Mouse (Mus musculus) limb, embryonic 14.5 days (tissue): ENCODE results near the gene Ndufs4. TPM values are rescaled to one million over a fixed set of nuclear protein-coding genes. Genes with fewer than 3 reads are reported as not detected.

ENCODE experiments used
- ATAC-seq: fragments of 200-750 bp; cut with Nextera tagmentation; 2 replicates; pipeline ENCODE4 v1.8.0; 2017; ENCODE audit warnings: low read depth, moderate number of reproducible peaks, moderate TSS enrichment; ENCODE audit not compliant: low FRiP score
- DNase-seq: peaks from one replicate; pipeline ENCODE4 v3.0.0-alpha.2; 2015; ENCODE audit warnings: low spot score
- H3K27ac ChIP-seq: fragments of 300-500 bp; sonication (generic); replicated peaks from 2 replicates; pipeline ENCODE4 v1.5.1; 2014; ENCODE audit warnings: low read depth, mild to moderate bottlenecking, low read length, moderate library complexity, mixed read lengths
- H3K27me3 ChIP-seq: fragments of 300-500 bp; sonication (generic); 2 replicates; pipeline ENCODE4 v1.6.1; 2014; ENCODE audit warnings: low read length, mixed read lengths; ENCODE audit not compliant: control insufficient read depth, insufficient read depth
- H3K36me3 ChIP-seq: fragments of 300-500 bp; sonication (generic); 2 replicates; pipeline ENCODE4 v1.6.1; 2014; ENCODE audit warnings: mild to moderate bottlenecking, low read length, moderate library complexity, mixed read lengths; ENCODE audit not compliant: control insufficient read depth, insufficient read depth
- H3K4me1 ChIP-seq: fragments of 300-500 bp; sonication (generic); 2 replicates; pipeline ENCODE4 v1.6.1; 2014; ENCODE audit warnings: antibody characterized with exemption, low read length, mixed read lengths; ENCODE audit not compliant: control insufficient read depth, insufficient read depth
- H3K4me2 ChIP-seq: fragments of 300-500 bp; sonication (generic); replicated peaks from 2 replicates; pipeline ENCODE4 v1.6.1; 2014; ENCODE audit warnings: low read depth, mild to moderate bottlenecking, low read length, moderate library complexity; ENCODE audit not compliant: severe bottlenecking
- H3K4me3 ChIP-seq: fragments of 300-500 bp; sonication (generic); replicated peaks from 2 replicates; pipeline ENCODE4 v1.5.1; 2014; ENCODE audit warnings: low read length
- H3K9ac ChIP-seq: fragments of 300-500 bp; sonication (generic); 2 replicates; pipeline ENCODE4 v1.6.1; 2014; ENCODE audit warnings: mild to moderate bottlenecking, low read depth, low read length, moderate library complexity; ENCODE audit not compliant: severe bottlenecking
- H3K9me3 ChIP-seq: fragments of 300-500 bp; sonication (generic); 2 replicates; pipeline ENCODE4 v1.6.1; 2016; ENCODE audit warnings: low read length; ENCODE audit not compliant: control insufficient read depth
- POLR2A ChIP-seq: fragments of 200-500 bp; IDR thresholded peaks from 2 replicates; pipeline ENCODE4 v1.8.0; 2012; ENCODE audit warnings: inconsistent platforms, mild to moderate bottlenecking, moderate library complexity, borderline replicate concordance; ENCODE audit not compliant: insufficient read depth, insufficient read length; ENCODE audit errors: extremely low read depth
- whole genome bisulfite sequencing: fragments of 180-500 bp; shearing (Covaris S2); extraction: QIAGEN DNeasy Blood & Tissue Kit; methylation state at CpG from one replicate; pipeline ENCODE4 v1.1.7; 2014; 5-methylcytosine and 5-hydroxymethylcytosine counted together
- polyA plus RNA-seq, 2 experiments: library from polyadenylated mRNA; depleted of rRNA in 1 of 2; stranded (reverse) in 1 of 2; unstranded in 1 of 2; fragments of >200 nt; fragmentation: Nextera tagmentation in 1 of 2; extraction: Ambion mirVana in 1 of 2; gene quantifications; 2 replicates each; pipeline versions ENCODE4 v1.2.1 to v1.2.3; 2012 to 2014

Gene Ndufs4
- polyA plus RNA-seq, 2 experiments, result 86.5 to 279 TPM

GRCm38 (mm10) chr13:114277277-114277676 is 110.8 kb downstream of the Ndufs4 start:
- no peak for TF ChIP-seq POLR2A
- H3K9ac ChIP-seq, result no peak overlapping the region
- no peaks in the 10 kb centered on the region for H3K4me1 ChIP-seq
- H3K27me3 ChIP-seq, result no peaks in the 10 kb centered on the region
- H3K27ac ChIP-seq, result no peak overlapping the region
- H3K4me2 ChIP-seq, result no peak overlapping the region
- no peaks in the 10 kb centered on the region for H3K9me3 ChIP-seq
- ATAC-seq (no peak), DNase-seq (no peak)
- no peak overlapping the region for H3K4me3 ChIP-seq
- 91% methylated on average over 5 of the region's 5 CpGs for WGBS
- no peaks in the 10 kb centered on the region for H3K36me3 ChIP-seq

GRCm38 (mm10) chr13:114271410-114272105 is 116.5 kb downstream of the Ndufs4 start:
- Histone ChIP-seq H3K27ac (no peak overlapping the region), H3K27me3 (no peaks in the 10 kb centered on the region), H3K36me3 (no peaks in the 10 kb centered on the region), H3K4me1 (no peaks in the 10 kb centered on the region), H3K4me3 (no peak overlapping the region), H3K9me3 (no peaks in the 10 kb centered on the region), H3K4me2 (no peak overlapping the region), H3K9ac (no peak overlapping the region)
- 83% methylated on average over 16 of the region's 16 CpGs for WGBS
- ATAC-seq (no peak), DNase-seq (no peak)
- TF ChIP-seq POLR2A, result no peak

- no peak for TF ChIP-seq POLR2A
- WGBS, result 64% methylated on average over 9 of the region's 9 CpGs
- no peak for DNase-seq
- ATAC-seq, result no peak; the same call in 1 of the 2 replicates
- Histone ChIP-seq H3K9ac (no peak overlapping the region), H3K27ac (no peak overlapping the region), H3K4me2 (no peak overlapping the region), H3K9me3 (no peaks in the 10 kb centered on the region; the same call in 1 of the 2 replicates), H3K36me3 (no peaks in the 10 kb centered on the region), H3K4me3 (no peak overlapping the region), H3K4me1 (no peaks in the 10 kb centered on the region), H3K27me3 (no peaks in the 10 kb centered on the region)
Observed at GRCm38 (mm10) chr13:114267741-114268140, 120.3 kb downstream of the Ndufs4 start.

GRCm38 (mm10) chr13:114260486-114261205 is 127.4 kb downstream of the Ndufs4 start:
- H3K4me1 ChIP-seq, result no peaks in the 10 kb centered on the region
- H3K36me3 ChIP-seq, result no peaks in the 10 kb centered on the region
- DNase-seq, result no peak
- H3K4me3 ChIP-seq, result no peak overlapping the region
- ATAC-seq, result no peak
- no peak overlapping the region for H3K9ac ChIP-seq
- no peak for TF ChIP-seq POLR2A
- 81% methylated on average over 7 of the region's 7 CpGs for WGBS
- no peaks in the 10 kb centered on the region for H3K27me3 ChIP-seq
- no peak overlapping the region for H3K4me2 ChIP-seq
- H3K27ac ChIP-seq, result no peak overlapping the region
- H3K9me3 ChIP-seq, result no peaks in the 10 kb centered on the region; the same call in 1 of the 2 replicates

GRCm38 (mm10) chr13:114254697-114255096 is 133.4 kb downstream of the Ndufs4 start:
- no peaks in the 10 kb centered on the region for H3K36me3 ChIP-seq
- no peak overlapping the region for H3K9ac ChIP-seq
- 88% methylated on average over 10 of the region's 10 CpGs for WGBS
- ATAC-seq (no peak), DNase-seq (no peak)
- no peaks in the 10 kb centered on the region for H3K27me3 ChIP-seq
- no peak for TF ChIP-seq POLR2A
- no peaks in the 10 kb centered on the region for H3K4me1 ChIP-seq
- no peak overlapping the region for H3K27ac ChIP-seq
- no peaks in the 10 kb centered on the region for H3K9me3 ChIP-seq
- H3K4me3 ChIP-seq, result no peak overlapping the region
- no peak overlapping the region for H3K4me2 ChIP-seq

Other genes starting within 250 kb of the Ndufs4 start
- 32.1 and 32.9 TPM in 2 replicates for gene Fst, start 70.7 kb upstream of the Ndufs4 start, polyA plus RNA-seq (2012; rRNA removed)
- 57.0 and 58.0 TPM in 2 replicates for gene Fst, start 70.7 kb upstream of the Ndufs4 start, polyA plus RNA-seq (2014; fragmentation: Nextera tagmentation; extraction: Ambion mirVana)